ENCODE assay signal across 18 mouse cellular contexts in genomic region chr17:3397836-3398235, GRCm38 (mm10).
DNase-seq lines count a peak whose midpoint lies in the region; ATAC-seq and TF ChIP-seq lines count a peak whose summit lies in the region.
"Had no signal": no experiment of that assay in that cellular context is flagged by ENCODE, and none has a peak within 500 bp of the region (broad histone marks: within the 10 kb centered on the region; RNA-seq: fewer than 3 reads in every experiment).

No protein-coding gene starts in this region.

- intact Hi-C loops in heart, adult 2 months (cut with DNase I), result no loop called here
- intact Hi-C loops in heart, postnatal 36 days (cut with DNase I), result no loop called here
- intact Hi-C loops in heart, postnatal 10 days (cut with DNase I), result no loop called here

- in situ Hi-C loops in CH12.LX (cut with MboI; ENCODE audit: low pct_ligation_motif_present, low pct_unique_long_range_greater_than_20kb, low sequenced_read_pairs), result no loop called here

- no peak for TF ChIP-seq RAD21 in CH12.LX (IDR thresholded peaks at IDR 0.05; ENCODE audit: low read depth, low read length)

- no peak overlapping the region for H3K27ac ChIP-seq in heart, adult 2 months
- no peak overlapping the region for H3K27ac ChIP-seq in CH12.LX (ENCODE audit: insufficient read depth, low read depth)
- H3K27ac ChIP-seq in embryonic facial prominence, embryonic 14.5 days (replicated peaks; ENCODE audit: low read depth, low read length), result peak overlapping the region; percentile 81; the same call in 1 of the 2 replicates
- H3K27ac ChIP-seq: hindbrain, postnatal 0 days; midbrain, embryonic 13.5 days had no signal

- TF ChIP-seq EP300 in heart, adult 2 months (IDR thresholded peaks at IDR 0.05; ENCODE audit: insufficient read depth, low read depth, low read length), result no peak
- TF ChIP-seq EP300 in CH12.LX (IDR thresholded peaks at IDR 0.05; ENCODE audit: low read length), result no peak

- dilution Hi-C loops in CH12.LX (cut with MboI; ENCODE audit: extremely low pct_ligation_motif_present, extremely low pct_unique_long_range_greater_than_20kb, low sequenced_read_pairs), result no loop called here

- no peak for TF ChIP-seq POLR2A in heart, adult 2 months (IDR thresholded peaks at IDR 0.05; ENCODE audit: insufficient read depth, low read depth, low read length)
- no peak for TF ChIP-seq POLR2A in CH12.LX (IDR thresholded peaks at IDR 0.05; ENCODE audit: low read depth, low read length)

- no peaks in the 10 kb centered on the region for H3K9me3 ChIP-seq in CH12.LX (replicated peaks; ENCODE audit: low read length)
- H3K9me3 ChIP-seq in embryonic facial prominence, embryonic 14.5 days (ENCODE audit: control insufficient read depth, low read length), result no peaks in the 10 kb centered on the region
- H3K9me3 ChIP-seq: midbrain, embryonic 13.5 days had no signal

- H3K27me3 ChIP-seq in heart, adult 2 months (ENCODE audit: control insufficient read depth, insufficient read depth, low read length), result no peaks in the 10 kb centered on the region
- no peaks in the 10 kb centered on the region for H3K27me3 ChIP-seq in CH12.LX (replicated peaks)
- H3K27me3 ChIP-seq in embryonic facial prominence, embryonic 14.5 days (replicated peaks; ENCODE audit: control insufficient read depth, insufficient read depth, low read length), result no peaks in the 10 kb centered on the region
- H3K27me3 ChIP-seq: midbrain, embryonic 13.5 days had no signal

- no peaks in the 10 kb centered on the region for H3K79me2 ChIP-seq in heart, adult 2 months (replicated peaks; ENCODE audit: control insufficient read depth, insufficient read depth, low read length)
- no peaks in the 10 kb centered on the region for H3K79me2 ChIP-seq in CH12.LX (replicated peaks; ENCODE audit: control insufficient read depth, extremely low read depth, insufficient read depth, poor library complexity, severe bottlenecking)

- H3K9ac ChIP-seq in heart, adult 2 months (ENCODE audit: low read depth, low read length), result no peak overlapping the region
- H3K9ac ChIP-seq in CH12.LX (ENCODE audit: insufficient read depth, low read depth), result peak overlapping the region; percentile 91
- H3K9ac ChIP-seq in embryonic facial prominence, embryonic 14.5 days (ENCODE audit: low read depth, low read length), result peak overlapping the region; percentile 27; the same call in 1 of the 2 replicates
- H3K9ac ChIP-seq: liver, postnatal 0 days; midbrain, embryonic 13.5 days had no signal

- H3K36me3 ChIP-seq in heart, adult 2 months (ENCODE audit: control insufficient read depth, insufficient read depth, low read length), result no peaks in the 10 kb centered on the region
- peaks cover 0 to 19% of the 10 kb centered on the region in 2 experiments for H3K36me3 ChIP-seq in CH12.LX (replicated peaks in 1 of 2; ENCODE audit: control insufficient read depth in 1 of 2, insufficient read depth in 1 of 2, low read length in 1 of 2)
- no peaks in the 10 kb centered on the region for H3K36me3 ChIP-seq in embryonic facial prominence, embryonic 14.5 days (ENCODE audit: control insufficient read depth, insufficient read depth, low read length)
- H3K36me3 ChIP-seq: midbrain, embryonic 13.5 days had no signal

- no peaks in the 10 kb centered on the region for H3K4me1 ChIP-seq in heart, adult 2 months (ENCODE audit: control insufficient read depth, insufficient read depth, low read length)
- peaks cover 12 to 62% of the 10 kb centered on the region in 2 experiments for H3K4me1 ChIP-seq in CH12.LX (ENCODE audit: control insufficient read depth in 1 of 2, insufficient read depth in 2 of 2)
- peaks cover 16% of the 10 kb centered on the region for H3K4me1 ChIP-seq in embryonic facial prominence, embryonic 14.5 days (ENCODE audit: control insufficient read depth, insufficient read depth, low read length)
- H3K4me1 ChIP-seq: midbrain, embryonic 13.5 days had no signal

- peak; percentile 39; the same call in 1 of the 2 replicates for ATAC-seq in embryonic facial prominence, embryonic 14.5 days (ENCODE audit: low read depth)
- no peak for ATAC-seq in megakaryocyte progenitor cell, adult 5-6 weeks (replicated peaks; ENCODE audit: poor library complexity)
- ATAC-seq: hindbrain, postnatal 0 days; liver, postnatal 0 days; midbrain, embryonic 13.5 days had no signal

- DNase-seq in heart, adult 2 months, result no peak
- DNase-seq in heart, postnatal 36 days, result no peak
- DNase-seq in CH12.LX (ENCODE audit: extremely low read depth), result no peak
- peak; percentile 41 for DNase-seq in embryonic facial prominence, embryonic 14.5 days (ENCODE audit: low spot score)
- peak; percentile 13 to 15 for DNase-seq in heart, postnatal 10 days
- no peak for DNase-seq in layer of hippocampus, postnatal 25 days (ENCODE audit: extremely low spot score in 1 of 2, low spot score in 1 of 2)
- DNase-seq: adrenal gland, adult 8-10 months; cerebellum, adult 18-20 months; kidney, adult 8-10 months; layer of hippocampus, postnatal 36 days; liver, postnatal 0 days; lung, postnatal 4 days; right cerebral cortex, postnatal 25 days; thymus, adult 18-20 months had no signal

- WGBS in heart, adult 2 months, result 36% methylated on average over 5 of the region's 5 CpGs
- WGBS in embryonic facial prominence, embryonic 14.5 days, result 46% methylated on average over 5 of the region's 5 CpGs

- H3K4me2 ChIP-seq in CH12.LX (ENCODE audit: insufficient read depth, low read depth, poor library complexity, severe bottlenecking), result peak overlapping the region; percentile 87
- H3K4me2 ChIP-seq in embryonic facial prominence, embryonic 14.5 days (ENCODE audit: low read depth, low read length), result peak overlapping the region; percentile 38
- H3K4me2 ChIP-seq: midbrain, embryonic 13.5 days had no signal

- no peak for TF ChIP-seq CTCF in heart, adult 2 months (IDR thresholded peaks at IDR 0.05)
- TF ChIP-seq CTCF in CH12.LX (conservative IDR thresholded peaks at IDR 0.05 in 1 of 2, IDR thresholded peaks at IDR 0.05 in 1 of 2; ENCODE audit: low read depth in 2 of 2, low read length in 2 of 2), result no peak

- peak overlapping the region; percentile 0; the same call in 1 of the 2 replicates for H3K4me3 ChIP-seq in heart, adult 2 months
- peak overlapping the region; percentile 52 to 62 (median 54) for H3K4me3 ChIP-seq in CH12.LX (replicated peaks in 1 of 3; ENCODE audit: low read depth in 2 of 3, low read length in 2 of 3, poor library complexity in 1 of 3)
- peak overlapping the region; percentile 16 for H3K4me3 ChIP-seq in embryonic facial prominence, embryonic 14.5 days (ENCODE audit: low read depth, low read length)
- H3K4me3 ChIP-seq: erythroblast, embryonic 14.5 days; midbrain, embryonic 13.5 days had no signal

TF ChIP-seq in CH12.LX, 34 proteins besides CTCF, POLR2A, EP300 and RAD21:
- no peak for TF ChIP-seq ZKSCAN1 (IDR thresholded peaks at IDR 0.05; ENCODE audit: borderline replicate concordance, low read depth, low read length)
- TF ChIP-seq ZNF384 (IDR thresholded peaks at IDR 0.05; ENCODE audit: low read depth, low read length), result no peak
- no peak for TF ChIP-seq IRF4 (IDR thresholded peaks at IDR 0.05; ENCODE audit: low read depth, low read length)
- TF ChIP-seq JUND (conservative IDR thresholded peaks at IDR 0.05; ENCODE audit: low read depth, low read length), result no peak
- TF ChIP-seq RCOR1 (conservative IDR thresholded peaks at IDR 0.05; ENCODE audit: low read depth, low read length), result no peak
- TF ChIP-seq CHD2 (IDR thresholded peaks at IDR 0.05; ENCODE audit: low read length), result no peak
- no peak for TF ChIP-seq MEF2A (IDR thresholded peaks at IDR 0.05; ENCODE audit: borderline replicate concordance, low read depth, low read length)
- no peak for TF ChIP-seq MAFK (IDR thresholded peaks at IDR 0.05; ENCODE audit: insufficient replicate concordance, low read length)
- TF ChIP-seq POLR2AphosphoS2 (IDR thresholded peaks at IDR 0.05; ENCODE audit: low read depth, low read length), result no peak
- no peak for TF ChIP-seq TCF12 (IDR thresholded peaks at IDR 0.05; ENCODE audit: low read depth, low read length)
- no peak for TF ChIP-seq JUN (IDR thresholded peaks at IDR 0.05; ENCODE audit: insufficient read depth, low read depth, low read length)
- TF ChIP-seq CHD1 (IDR thresholded peaks at IDR 0.05; ENCODE audit: low read depth, low read length), result no peak
- no peak for TF ChIP-seq NELFE (IDR thresholded peaks at IDR 0.05; ENCODE audit: low read depth, low read length)
- no peak for TF ChIP-seq MYC (IDR thresholded peaks at IDR 0.05; ENCODE audit: low read depth, low read length)
- TF ChIP-seq BHLHE40 (IDR thresholded peaks at IDR 0.05; ENCODE audit: low read depth, low read length), result no peak
- TF ChIP-seq ZMIZ1 (IDR thresholded peaks at IDR 0.05; ENCODE audit: low read depth, low read length), result no peak
- no peak for TF ChIP-seq SIN3A (IDR thresholded peaks at IDR 0.05; ENCODE audit: low read length)
- no peak for TF ChIP-seq USF1 (IDR thresholded peaks at IDR 0.05; ENCODE audit: low read depth, low read length)
- TF ChIP-seq MAZ (IDR thresholded peaks at IDR 0.05; ENCODE audit: low read depth, low read length), result no peak
- TF ChIP-seq ZC3H11A (IDR thresholded peaks at IDR 0.05; ENCODE audit: low read depth, low read length), result no peak

Comparison
In these comparisons a context has a peak if more than half of its experiments do, and no peak if none do; other contexts are left out.
1. DNase-seq: peak in embryonic facial prominence, embryonic 14.5 days (single experiment) and heart, postnatal 10 days (2 of 2); none in heart, adult 2 months (0 of 2), heart, postnatal 36 days (0 of 2), CH12.LX (single experiment) and layer of hippocampus, postnatal 25 days (0 of 2).
2. H3K4me3 ChIP-seq: peak in every context shown above with its lines; median percentile 54 in CH12.LX; 16 in embryonic facial prominence, embryonic 14.5 days; 0 in heart, adult 2 months.